Mouse (Mus musculus) heart, postnatal 4 days (tissue): ENCODE data around the gene Adam10. TPM values are rescaled to one million over a fixed set of nuclear protein-coding genes. Genes with fewer than 3 reads are reported as not detected.

Experiments used
- DNase-seq: peaks from one replicate; pipeline ENCODE4 v3.0.0; 2021
- total RNA-seq, 2 experiments: library from RNA; stranded (reverse); gene quantifications; 2 replicates each; pipeline ENCODE4 v1.2.3; 2021

The Adam10 gene
- total RNA-seq, 2 experiments from 2014 or later = 71.4 to 78.4 TPM

GRCm38 (mm10) chr9:70673656-70674055 lies 5.1 kb upstream of the Adam10 start:
- DNase-seq = no peak

- no peak for DNase-seq
Measured at GRCm38 (mm10) chr9:70675117-70675516, 3.7 kb upstream of the Adam10 start.

GRCm38 (mm10) chr9:70675961-70676360 lies 2.8 kb upstream of the Adam10 start:
- no peak for DNase-seq

GRCm38 (mm10) chr9:70679132-70680091 lies 615 bp downstream of the Adam10 start:
- DNase-seq = peak; percentile 65

GRCm38 (mm10) chr9:70682202-70682601 lies 3.4 kb downstream of the Adam10 start:
- no peak for DNase-seq

- DNase-seq = peak; percentile 13
Measured at GRCm38 (mm10) chr9:70688301-70688968, 9.6 kb downstream of the Adam10 start.

- no peak for DNase-seq
Measured at GRCm38 (mm10) chr9:70689926-70690325, 11.1 kb downstream of the Adam10 start.

GRCm38 (mm10) chr9:70690579-70690978 lies 11.8 kb downstream of the Adam10 start:
- DNase-seq = no peak

GRCm38 (mm10) chr9:70691772-70692693 lies 13.2 kb downstream of the Adam10 start:
- no peak for DNase-seq

GRCm38 (mm10) chr9:70695723-70696122 lies 16.9 kb downstream of the Adam10 start:
- no peak for DNase-seq

- DNase-seq = no peak
Measured at GRCm38 (mm10) chr9:70698090-70698489, 19.3 kb downstream of the Adam10 start.

- no peak for DNase-seq
Measured at GRCm38 (mm10) chr9:70703597-70704203, 24.9 kb downstream of the Adam10 start.

GRCm38 (mm10) chr9:70706444-70706843 lies 27.6 kb downstream of the Adam10 start:
- DNase-seq = no peak

GRCm38 (mm10) chr9:70729544-70729943 lies 50.7 kb downstream of the Adam10 start:
- DNase-seq = no peak

GRCm38 (mm10) chr9:70731079-70731478 lies 52.3 kb downstream of the Adam10 start:
- DNase-seq = no peak

- no peak for DNase-seq
Measured at GRCm38 (mm10) chr9:70733208-70733607, 54.4 kb downstream of the Adam10 start.

- no peak for DNase-seq
Measured at GRCm38 (mm10) chr9:70739998-70740397, 61.2 kb downstream of the Adam10 start.

GRCm38 (mm10) chr9:70751504-70752222 lies 72.9 kb downstream of the Adam10 start:
- DNase-seq = no peak

GRCm38 (mm10) chr9:70760974-70761373 lies 82.2 kb downstream of the Adam10 start:
- no peak for DNase-seq

GRCm38 (mm10) chr9:70775517-70775916 lies 96.7 kb downstream of the Adam10 start:
- DNase-seq = no peak

- DNase-seq = no peak
Measured at GRCm38 (mm10) chr9:70782191-70782590, 103.4 kb downstream of the Adam10 start.
